Mouse (Mus musculus): Measurements from ENCODE around the gene Xpo1. TPM values are rescaled to one million over a fixed set of nuclear protein-coding genes. Genes with fewer than 3 reads are reported as not detected.
"Not testable (repeated sequence)": the region's sequence is repeated elsewhere in the genome, so short reads cannot be mapped to it uniquely, and the experiment has no call there.

The Xpo1 gene
- 10 to 100 TPM; 60.9 to 65.2 TPM for total RNA-seq (2021)
- long read RNA-seq, experiment 1, full-length matches to known transcripts = 28 of 42 reads
- long read RNA-seq, experiment 1, partial matches to known transcripts = 6 of 42 reads
- long read RNA-seq, experiment 1, other reads (novel, unspliced or antisense) = 8 of 42 reads
- long read RNA-seq, experiment 2, full-length matches to known transcripts = 26 of 32 reads
- long read RNA-seq, experiment 2, partial matches to known transcripts = 3 of 32 reads
- long read RNA-seq, experiment 2, other reads (novel, unspliced or antisense) = 3 of 32 reads

GRCm38 (mm10) chr11:23255427-23256193 is at the start of gene Xpo1:
Gene Xpo1 (plus strand): TSS chr11:23256041.
- peak; percentile 100 for DNase-seq (ENCODE audit: low spot score in 2 of 2)

GRCm38 (mm10) chr11:23209717-23210116 is 46.1 kb upstream of the Xpo1 start:
- DNase-seq (ENCODE audit: low spot score in 2 of 2) = no peak

- DNase-seq (ENCODE audit: low spot score in 2 of 2) = no peak
Observed at GRCm38 (mm10) chr11:23210590-23211510, 45.0 kb upstream of the Xpo1 start.

DNA sequence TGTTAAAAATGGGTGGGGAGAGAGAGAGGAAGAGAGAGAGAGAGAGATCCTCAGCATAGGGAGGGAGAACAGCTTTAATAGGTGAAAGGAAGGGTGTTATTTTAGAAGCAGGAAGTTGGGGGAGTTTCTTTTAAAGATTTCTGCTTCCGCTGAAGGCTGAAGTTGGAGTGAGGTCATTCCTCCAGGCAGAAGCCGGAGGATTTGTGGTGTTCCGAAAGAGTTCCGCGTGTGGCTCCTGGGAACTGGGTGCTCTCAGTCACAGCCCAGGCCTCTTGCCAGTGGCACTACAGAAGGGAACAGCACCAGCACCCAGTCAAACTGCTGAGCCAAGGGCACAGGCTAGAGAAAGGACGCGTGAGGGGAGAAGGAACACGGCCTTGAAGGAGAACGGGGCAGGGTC is 38.4 kb upstream of the Xpo1 start:
- DNase-seq (ENCODE audit: low spot score in 2 of 2) = no peak

- no peak for DNase-seq (ENCODE audit: low spot score in 2 of 2)
Observed at GRCm38 (mm10) chr11:23236015-23236414, 19.8 kb upstream of the Xpo1 start.

- no peak for DNase-seq (ENCODE audit: low spot score in 2 of 2)
Observed at GRCm38 (mm10) chr11:23253931-23254330, 1.9 kb upstream of the Xpo1 start.

GRCm38 (mm10) chr11:23254548-23254947 is 1.3 kb upstream of the Xpo1 start:
- DNase-seq (ENCODE audit: low spot score in 2 of 2) = no peak

DNA sequence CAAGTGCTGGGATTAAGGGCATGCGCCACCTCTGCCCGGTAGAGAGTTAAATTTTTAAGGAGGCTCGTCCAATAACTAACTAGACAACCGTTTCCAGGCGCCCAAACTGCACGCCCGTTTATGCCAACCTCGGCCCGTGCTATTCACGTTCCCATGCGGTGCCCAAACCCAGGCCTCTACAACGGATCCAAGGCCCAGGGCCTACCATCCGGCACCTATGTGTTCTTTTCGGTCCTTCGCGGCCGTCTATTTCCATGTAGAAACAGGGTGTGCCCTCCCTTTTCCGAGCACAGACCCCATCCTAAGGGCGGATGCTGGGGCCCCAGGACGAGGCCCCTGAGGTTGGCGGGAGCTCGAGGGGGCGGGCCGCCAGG is 801 bp upstream of the Xpo1 start:
- DNase-seq (ENCODE audit: low spot score in 2 of 2) = no peak

GRCm38 (mm10) chr11:23256194-23256802 is 457 bp downstream of the Xpo1 start:
- no peak for DNase-seq (ENCODE audit: low spot score in 2 of 2)

GRCm38 (mm10) chr11:23256803-23257704 is 1.2 kb downstream of the Xpo1 start:
- DNase-seq (ENCODE audit: low spot score in 2 of 2) = peak; percentile 37 to 60

GRCm38 (mm10) chr11:23259073-23259472 is 3.2 kb downstream of the Xpo1 start:
- no peak for DNase-seq (ENCODE audit: low spot score in 2 of 2)

DNA sequence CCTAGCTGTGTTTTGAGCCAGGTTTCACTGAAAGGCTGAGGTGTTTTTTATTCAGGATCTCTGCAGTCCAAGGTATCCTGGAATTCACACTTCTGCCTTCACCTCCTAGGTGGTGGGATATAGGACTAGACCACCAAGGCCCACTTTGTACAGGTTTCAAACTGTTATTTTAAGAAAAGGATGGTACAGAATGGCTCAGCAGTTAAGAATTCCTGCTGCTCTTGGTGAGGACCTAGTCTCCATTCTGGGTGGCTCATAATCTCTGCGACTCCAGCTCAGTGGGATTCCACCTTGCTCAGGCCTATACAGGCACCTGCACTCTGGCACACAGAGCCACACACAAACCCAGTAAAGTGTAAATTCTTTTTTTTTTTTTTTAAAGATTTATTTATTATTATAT is 3.6 kb downstream of the Xpo1 start:
- no peak for DNase-seq (ENCODE audit: low spot score in 2 of 2)

- no peak for DNase-seq (ENCODE audit: low spot score in 2 of 2)
Observed at GRCm38 (mm10) chr11:23260186-23260585, 4.3 kb downstream of the Xpo1 start.

- no peak for DNase-seq (ENCODE audit: low spot score in 2 of 2)
Observed at GRCm38 (mm10) chr11:23261490-23261889, 5.6 kb downstream of the Xpo1 start.

- DNase-seq (ENCODE audit: low spot score in 2 of 2) = no peak
Observed at GRCm38 (mm10) chr11:23264949-23265348, 9.1 kb downstream of the Xpo1 start.

- peak in 1 of 2 experiments; percentile 53 for DNase-seq (ENCODE audit: low spot score in 2 of 2)
Observed at GRCm38 (mm10) chr11:23271770-23272724, 16.2 kb downstream of the Xpo1 start.

DNA sequence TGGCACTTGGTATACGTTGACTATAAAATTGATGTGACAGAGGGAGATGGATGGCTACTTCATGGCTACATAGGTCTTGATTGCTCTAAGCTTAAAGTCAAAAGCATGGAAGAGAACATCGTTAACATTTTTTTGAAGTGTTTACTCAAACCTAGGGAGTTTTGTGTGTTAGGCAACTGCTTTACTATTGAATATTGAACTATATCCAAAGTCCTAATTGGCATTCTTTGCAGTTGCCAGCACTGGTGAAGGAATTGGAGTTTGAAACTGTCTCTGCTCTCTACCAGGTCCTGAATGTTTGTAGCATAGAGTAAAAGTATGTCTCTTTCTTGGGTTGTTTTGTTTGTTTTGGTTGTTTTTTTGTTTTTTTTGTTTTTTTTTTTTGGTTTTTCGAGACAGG is 19.9 kb downstream of the Xpo1 start:
- no peak for DNase-seq (ENCODE audit: low spot score in 2 of 2)

GRCm38 (mm10) chr11:23284469-23284868 is 28.6 kb downstream of the Xpo1 start:
- DNase-seq (ENCODE audit: low spot score in 2 of 2) = no peak

- DNase-seq (ENCODE audit: low spot score in 2 of 2) = not testable (repeated sequence)
Observed at GRCm38 (mm10) chr11:23288866-23289265, 33.0 kb downstream of the Xpo1 start.
